Mouse (Mus musculus): Measurements from ENCODE around the gene Pms1.
"Not testable (repeated sequence)": the region's sequence is repeated elsewhere in the genome, so short reads cannot be mapped to it uniquely, and the experiment has no call there.

Gene Pms1

DNA sequence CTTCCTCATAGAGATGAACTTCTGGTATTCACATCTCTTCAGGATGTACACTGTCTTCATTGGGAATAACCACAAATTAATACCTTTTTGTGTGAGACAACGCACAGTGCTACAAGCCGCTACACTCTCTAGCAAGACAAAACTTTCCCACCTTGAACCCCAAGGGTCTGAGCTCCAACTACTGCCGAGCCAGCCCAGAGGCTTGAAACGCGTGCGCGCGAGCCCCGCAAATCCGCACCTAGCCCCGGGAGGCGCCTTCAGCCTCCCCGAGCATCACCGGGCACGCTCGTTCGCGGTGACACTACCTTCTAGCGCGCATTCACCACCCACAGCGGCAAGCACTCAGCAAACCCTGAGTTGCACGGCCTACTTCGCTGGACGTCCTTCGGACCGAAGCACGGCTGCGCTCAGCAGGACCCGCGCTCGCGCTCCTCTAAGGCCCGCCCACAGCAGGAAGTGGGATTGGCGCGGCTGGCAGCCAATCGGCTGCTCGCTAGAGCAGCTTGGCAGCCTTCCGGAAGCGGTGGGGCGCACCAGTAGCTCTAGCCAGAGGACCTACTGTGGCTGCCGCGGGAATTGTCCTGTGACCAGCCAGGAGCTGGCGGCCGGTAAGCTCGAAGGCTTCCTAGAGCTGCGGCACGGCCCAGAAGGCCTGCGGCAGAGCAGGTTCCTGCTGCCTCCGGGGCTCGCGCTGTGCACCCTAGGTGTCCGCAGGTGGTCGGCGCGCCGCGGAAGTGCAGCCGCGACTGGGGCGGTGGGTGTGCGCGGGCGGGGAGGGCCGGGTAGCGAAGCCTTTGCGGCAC, at the start of gene Pms1, which contains the start of the genes Ormdl1 and Gm28778:
Pms1 (minus strand) TSS at position 438 of the 803 bp plus-strand sequence.
Ormdl1 (plus strand) TSS at position 515 of the 803 bp plus-strand sequence.
Gm28778 (plus strand) TSS at position 531 of the 803 bp plus-strand sequence.
- peak; percentile 89 for DNase-seq (ENCODE audit: low spot score)

DNA sequence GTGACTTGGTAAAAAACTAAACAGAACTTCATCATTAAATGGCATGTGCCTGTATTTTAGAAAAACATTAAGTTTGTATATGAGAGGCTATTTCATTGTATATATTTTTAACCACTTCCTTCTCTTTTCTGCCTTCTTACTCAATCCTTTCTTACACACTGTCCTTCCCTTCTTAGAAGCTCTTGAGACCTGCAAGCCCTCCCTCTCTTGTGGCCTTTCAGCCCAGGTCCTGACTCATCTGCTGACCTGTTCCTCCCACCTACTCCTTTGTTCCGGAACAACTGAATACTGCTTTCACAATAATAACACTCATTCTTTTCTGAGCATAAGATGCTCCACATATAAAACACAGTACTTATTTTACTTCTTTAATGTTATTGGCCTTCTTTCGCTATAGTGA, 44.3 kb upstream of the Pms1 start:
- DNase-seq (ENCODE audit: low spot score): no peak

DNA sequence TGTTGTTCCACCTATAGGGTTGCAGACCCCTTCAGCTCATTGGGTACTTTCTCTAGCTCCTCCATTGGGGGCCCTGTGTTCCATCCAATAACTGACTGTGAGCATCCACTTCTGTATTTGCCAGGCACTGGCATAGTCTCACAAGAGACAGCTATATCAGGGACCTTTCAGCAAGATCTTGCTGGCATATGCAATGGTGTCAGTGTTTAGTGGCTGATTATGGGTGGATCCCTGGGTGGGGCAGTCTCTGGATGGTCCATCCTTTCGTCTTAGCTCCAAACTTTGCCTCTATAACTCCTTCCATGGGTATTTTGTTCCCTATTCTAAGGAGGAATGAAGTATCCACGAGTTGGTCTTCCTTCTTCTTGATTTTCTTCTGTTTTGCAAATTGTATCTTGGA, 40.6 kb upstream of the Pms1 start:
- not testable (repeated sequence) for DNase-seq (ENCODE audit: low spot score)

DNA sequence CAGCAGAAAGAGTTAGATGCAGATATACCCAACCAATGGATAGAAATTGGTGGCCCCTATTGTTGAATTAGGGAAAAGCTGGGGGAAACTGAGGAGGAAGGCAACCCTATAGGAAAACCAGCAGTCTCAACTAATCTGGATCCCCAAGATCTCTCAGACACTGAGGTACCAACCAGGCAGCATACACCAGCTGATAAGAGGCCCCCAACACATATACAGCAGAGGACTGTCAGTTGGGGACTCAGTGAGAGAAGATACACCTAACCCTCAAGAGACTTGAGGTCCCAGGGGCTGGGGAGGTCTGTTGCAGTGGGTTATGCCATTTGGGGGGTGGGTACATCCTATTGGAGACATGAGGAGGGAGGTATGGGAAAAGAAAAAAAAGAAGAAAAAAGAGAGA, 38.6 kb upstream of the Pms1 start:
- no peak for DNase-seq (ENCODE audit: low spot score)

DNA sequence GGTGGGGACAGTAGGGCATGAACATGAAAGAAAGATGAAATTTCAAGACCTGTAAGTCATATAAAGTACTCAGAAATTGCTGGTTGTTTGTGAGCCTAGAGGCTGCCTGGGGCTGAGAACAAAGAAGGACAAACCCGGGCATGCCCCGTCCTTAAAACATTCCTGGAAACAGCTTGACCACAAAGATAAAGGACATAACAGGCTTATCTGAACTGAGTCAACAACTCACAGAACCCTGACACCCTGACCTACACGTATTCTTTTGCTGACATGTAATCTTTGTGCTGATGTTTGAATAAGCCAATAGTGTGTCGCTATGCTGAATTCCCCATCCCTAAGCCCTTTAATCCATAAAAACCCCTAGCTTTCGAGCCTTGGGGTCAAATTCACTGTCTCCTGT, 36.7 kb upstream of the Pms1 start:
- DNase-seq (ENCODE audit: low spot score): not testable (repeated sequence)

DNA sequence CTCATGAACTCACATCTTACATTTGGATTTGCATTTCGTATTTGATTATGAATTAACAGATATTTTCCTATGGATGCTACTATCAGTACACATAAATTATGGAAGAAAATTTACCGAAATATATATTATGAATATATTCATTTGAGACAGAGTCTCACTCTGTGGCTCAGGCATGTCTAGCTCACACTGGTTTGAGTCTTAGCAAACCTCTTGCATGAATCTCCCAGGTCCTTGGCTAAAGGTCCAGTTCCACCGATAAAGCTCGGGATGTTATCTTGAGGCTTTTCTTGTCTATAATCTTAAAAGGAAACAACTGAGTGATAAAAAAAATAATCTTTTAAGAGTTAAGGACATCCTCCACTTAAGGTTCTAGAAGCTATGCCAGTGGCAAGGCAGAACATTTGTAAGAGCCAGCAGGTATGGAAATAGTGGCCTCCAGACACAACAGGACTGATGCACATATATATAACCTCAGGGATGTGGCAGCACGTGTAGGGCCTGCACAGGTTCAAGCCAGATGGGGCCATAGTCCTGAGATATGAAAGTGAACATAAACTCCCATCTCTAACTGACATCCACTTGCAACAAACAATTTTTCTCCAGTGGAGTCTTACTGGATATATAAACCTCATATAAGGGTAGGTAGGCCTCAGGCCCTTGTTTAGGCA, 28.1 kb upstream of the Pms1 start:
- DNase-seq (ENCODE audit: low spot score): no peak

DNA sequence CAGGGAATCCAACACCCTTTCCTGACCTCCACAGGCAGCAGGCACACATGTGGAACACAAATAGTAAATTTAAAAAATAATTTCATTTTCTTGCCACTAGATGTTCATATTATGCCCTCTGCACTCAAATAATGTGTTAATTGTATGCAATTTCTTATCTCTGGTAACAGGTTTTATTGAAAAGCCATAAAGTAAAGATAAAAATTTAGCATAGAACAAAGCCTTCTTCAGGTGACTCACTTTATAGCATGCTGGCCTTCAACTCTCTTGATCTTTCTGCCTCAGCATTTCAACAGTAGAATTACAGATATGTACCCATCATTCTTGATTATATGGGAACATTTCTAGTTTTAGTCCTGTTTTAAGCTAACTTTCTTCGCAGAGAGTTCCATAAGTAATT, 27.5 kb upstream of the Pms1 start:
- no peak for DNase-seq (ENCODE audit: low spot score)

DNA sequence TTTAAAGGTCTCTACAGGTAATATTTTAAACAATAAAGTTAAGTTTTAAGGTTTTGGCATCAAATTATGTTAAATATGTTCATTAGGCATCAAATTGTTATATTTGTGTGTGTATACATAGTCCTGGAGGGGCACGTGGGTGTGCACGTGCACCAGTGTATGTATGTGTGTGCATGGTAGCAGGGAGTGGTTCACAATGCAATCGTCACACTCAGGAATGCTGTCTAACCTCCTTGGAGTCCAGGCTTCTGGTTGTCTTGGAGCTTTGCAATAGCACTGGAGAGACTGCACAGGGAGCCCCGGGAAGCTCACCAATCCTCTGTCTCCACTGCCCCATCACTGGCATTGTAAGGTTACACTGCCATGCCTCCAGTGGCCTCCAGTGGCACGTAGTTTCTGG, 26.4 kb upstream of the Pms1 start:
- no peak for DNase-seq (ENCODE audit: low spot score)

DNA sequence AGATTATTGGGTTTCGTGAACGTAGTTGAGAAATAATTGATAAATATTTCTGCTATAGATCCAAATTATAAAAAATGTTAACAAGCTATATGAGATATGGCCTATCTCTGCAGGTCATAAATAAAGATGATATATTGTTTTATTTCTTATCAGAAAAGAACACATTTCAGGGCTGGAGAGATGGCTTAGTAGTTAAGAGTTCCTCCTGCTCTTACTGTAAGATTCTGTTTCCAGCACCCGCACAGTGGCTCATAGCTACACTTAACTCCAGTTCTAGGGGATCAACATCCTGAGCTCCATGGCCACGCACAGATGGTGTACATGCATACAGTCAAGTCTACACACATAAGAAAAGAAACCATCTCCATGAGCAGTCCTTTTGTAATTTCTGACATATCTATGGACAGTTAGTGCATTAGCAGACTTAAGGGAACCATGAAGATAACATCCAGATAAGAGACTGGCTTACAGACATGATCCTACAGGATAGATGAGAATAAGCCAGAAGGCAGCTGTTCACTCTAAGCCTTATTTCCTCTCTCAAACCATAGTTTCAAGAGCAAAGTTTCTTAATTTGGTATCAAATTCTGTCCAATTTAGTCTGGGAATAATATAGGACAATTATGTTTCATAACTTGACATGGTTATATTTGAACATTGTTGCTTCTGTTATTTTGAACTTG, 25.0 kb upstream of the Pms1 start:
- no peak for DNase-seq (ENCODE audit: low spot score)

DNA sequence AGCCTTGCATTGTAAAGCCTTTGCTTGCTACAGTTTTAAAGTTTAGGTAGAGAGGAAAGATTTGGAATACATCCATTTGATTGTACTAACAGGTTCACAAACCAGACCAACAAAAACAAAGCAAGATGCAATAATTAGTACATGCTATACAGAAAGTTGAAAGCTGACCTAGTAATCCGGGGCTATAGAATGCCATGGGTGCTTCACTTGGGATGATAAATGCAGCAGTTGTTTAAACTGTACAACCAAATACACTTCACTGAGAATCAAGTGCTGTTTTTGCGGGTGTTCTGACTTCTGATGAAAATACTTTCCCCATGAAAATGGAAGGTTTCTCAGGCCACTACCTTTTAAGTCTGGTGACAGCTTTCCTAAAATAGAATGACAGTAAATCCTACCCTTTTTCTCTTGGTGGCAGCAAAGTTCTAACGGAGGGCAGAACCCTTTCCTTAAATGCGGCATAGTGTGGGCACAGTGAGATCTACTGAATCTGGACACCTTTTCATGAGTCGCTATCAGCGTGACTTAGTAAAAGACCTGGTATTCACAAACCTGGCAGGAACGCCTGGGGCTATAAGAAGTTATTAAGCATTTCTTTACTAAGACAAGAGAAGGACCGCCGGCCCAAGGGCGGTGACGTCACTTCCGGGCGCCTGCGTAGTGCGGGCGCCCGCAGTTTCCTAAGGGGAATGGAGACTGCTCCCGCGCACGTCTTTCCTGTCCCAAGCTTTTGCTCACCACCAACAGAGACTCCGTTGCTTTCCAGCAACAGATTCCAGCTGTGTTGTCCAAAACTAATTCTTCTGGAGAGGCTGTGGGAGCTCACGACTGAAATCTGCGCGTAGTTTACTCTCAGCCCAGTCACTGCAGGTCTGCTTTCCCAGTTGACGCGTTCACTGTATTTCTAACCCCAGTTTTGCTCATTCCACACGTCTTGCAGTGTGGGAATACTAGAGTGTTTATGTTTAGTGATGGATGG, 16.5 kb upstream of the Pms1 start, which contains the start of gene Osgepl1:
Osgepl1 (plus strand) TSS at position 636 of the 979 bp plus-strand sequence.
- DNase-seq (ENCODE audit: low spot score): peak; percentile 83

DNA sequence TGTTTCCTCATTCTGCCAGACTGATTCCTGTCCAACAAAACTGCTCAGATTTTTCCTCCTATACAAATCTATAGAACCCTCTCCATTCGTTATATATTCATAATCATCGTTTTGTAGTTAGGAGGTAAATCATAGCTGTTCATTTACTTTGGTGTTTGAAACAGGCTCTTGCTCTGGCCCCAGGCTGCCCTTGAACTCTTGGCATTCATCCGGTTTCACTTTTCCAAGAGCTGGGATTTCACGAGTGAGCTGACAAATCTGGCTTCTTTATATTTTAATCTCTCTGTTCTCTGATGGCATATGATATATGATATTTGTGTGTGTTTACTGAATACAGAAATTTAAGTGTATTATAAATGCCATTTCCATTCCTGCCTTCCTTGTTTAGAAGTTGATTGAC, 3.7 kb upstream of the Pms1 start:
- DNase-seq (ENCODE audit: low spot score): no peak

DNA sequence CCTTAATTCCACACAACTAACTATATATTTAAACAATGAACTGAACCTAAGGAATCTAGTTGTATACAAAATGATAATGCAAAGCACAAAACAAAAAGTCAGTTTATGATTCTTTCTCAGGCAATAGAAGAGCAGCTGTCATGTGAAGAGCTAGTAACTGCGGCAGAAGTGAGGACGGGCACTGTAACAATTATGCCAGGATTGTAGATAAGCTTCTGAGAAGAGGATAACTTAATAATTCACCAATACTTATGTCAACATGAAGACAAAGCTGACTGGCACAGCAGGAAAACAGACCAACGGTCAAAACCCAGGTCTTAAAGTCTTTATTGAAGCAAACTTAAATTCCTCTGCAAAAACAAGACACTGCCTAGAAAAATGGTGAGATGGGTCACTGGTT, 5.6 kb downstream of the Pms1 start:
- no peak for DNase-seq (ENCODE audit: low spot score)

DNA sequence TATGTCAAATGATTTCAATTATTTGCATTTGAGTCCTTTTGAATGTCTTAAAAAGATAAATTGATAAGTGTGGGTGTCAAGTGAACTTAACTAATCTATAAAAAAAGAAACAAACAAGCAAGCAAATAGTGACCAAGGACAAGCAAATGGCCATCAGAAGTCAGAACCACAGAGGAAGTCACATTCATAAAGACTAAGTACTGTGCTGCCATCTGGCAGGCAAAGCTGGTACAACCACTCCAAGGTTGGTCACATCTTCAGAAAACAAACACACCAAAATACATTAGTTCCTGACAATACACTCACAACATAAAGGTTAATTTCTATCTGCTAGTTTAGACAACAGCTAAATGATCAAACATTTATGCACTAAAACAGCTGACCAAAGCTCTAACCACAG, 24.2 kb downstream of the Pms1 start:
- DNase-seq (ENCODE audit: low spot score): no peak

DNA sequence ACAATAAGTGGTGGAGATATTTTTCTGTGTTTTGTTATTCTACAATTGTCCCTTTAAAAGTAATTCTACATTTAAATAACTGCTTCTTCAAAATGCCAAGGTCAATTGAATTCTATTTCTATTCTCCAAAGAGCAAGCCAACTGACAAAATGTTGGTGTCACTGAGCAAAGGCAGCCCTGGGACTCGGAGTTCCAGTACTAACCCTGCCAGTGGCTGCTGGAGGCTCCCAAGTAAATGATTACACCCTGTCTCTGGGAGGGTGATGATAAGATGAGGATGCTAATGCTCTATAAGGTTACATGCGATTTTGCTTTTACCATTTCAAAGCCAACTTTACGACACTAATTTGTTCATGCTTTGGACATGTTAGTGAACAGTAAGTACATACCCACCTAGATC, 26.9 kb downstream of the Pms1 start:
- DNase-seq (ENCODE audit: low spot score): no peak

DNA sequence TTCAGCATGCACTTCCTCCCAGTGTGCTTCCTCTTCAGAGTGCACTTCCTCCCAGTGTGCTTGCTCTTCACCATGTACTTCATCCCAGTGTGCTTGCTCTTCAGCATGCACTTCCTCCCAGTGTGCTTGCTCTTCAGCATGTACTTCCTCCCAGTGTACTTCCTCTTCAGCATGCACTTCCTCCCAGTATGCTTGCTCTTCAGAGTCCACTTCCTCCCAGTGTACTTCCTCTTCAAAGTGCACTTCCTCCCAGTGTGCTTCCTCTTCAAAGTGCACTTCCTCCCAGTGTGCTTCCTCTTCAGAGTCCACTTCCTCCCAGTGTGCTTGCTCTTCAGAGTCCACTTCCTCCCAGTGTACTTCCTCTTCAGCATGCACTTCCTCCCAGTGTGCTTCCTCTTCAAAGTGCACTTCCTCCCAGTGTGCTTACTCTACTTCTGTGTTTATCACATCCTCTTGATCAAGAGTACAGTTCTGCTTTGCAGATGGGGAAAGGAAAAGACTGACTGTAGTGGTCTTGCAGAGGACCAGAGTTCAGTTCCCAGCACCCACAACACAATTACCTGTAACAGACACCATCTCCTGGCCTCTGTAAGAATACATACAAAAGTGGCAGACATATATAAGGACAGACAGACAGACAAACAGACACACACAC, 31.7 kb downstream of the Pms1 start:
- DNase-seq (ENCODE audit: low spot score): not testable (repeated sequence)

DNA sequence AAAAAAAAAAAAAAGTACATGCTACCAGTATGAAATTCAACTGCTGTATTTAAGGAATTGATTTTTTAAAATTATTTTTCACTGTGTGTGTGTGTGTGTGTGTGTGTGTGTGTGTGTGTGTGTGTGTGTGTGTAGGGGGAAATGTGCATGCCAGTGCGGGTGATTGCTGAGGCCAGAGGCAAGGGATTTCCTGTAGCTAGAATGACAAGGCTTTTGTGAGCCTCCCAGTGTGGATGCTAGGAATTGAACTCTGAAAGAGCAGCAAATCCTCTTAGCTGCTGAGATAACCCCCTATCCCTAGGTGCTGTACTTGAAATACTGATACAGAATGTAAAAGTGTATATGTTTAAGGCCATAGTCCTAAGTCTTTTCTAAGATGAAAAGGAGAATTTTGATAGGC, 70.8 kb downstream of the Pms1 start:
- DNase-seq (ENCODE audit: low spot score): no peak

DNA sequence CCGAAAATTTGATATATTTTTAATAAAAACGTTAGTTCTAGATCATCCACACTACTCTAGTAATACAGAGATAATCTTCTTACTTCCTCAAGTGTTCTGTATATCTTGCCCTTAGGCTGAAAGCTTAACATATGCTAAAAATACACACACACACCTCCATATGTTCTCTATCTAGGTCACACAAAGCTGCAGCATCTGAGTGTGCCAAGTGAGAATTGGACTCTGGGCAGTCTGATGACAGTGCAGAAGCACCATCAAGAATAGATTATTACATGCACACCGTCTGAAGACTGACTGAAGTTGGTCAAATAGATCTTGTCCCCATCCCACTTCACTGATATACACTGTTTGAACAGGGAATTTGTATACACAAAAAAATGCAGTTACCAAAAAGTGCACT, 71.2 kb downstream of the Pms1 start:
- DNase-seq (ENCODE audit: low spot score): no peak

DNA sequence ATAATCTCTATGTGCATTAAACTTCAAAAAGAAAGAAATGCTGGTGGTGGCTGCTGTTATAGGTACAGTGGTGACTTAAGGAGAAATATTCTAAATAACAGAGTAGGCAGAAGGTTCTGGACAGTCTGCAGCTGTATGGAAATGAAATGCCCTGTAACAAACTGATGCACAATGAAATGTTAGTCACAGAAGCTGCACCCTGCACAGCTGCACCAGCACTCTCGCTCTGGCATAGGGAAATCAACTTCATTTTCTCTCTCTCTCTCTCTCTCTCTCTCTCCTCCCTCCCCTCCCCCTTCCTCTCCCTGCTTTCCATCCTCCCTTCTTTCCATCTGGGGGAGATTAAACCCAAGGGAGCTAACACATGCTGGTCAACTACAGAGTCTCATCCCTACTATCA, 72.0 kb downstream of the Pms1 start:
- DNase-seq (ENCODE audit: low spot score): no peak

DNA sequence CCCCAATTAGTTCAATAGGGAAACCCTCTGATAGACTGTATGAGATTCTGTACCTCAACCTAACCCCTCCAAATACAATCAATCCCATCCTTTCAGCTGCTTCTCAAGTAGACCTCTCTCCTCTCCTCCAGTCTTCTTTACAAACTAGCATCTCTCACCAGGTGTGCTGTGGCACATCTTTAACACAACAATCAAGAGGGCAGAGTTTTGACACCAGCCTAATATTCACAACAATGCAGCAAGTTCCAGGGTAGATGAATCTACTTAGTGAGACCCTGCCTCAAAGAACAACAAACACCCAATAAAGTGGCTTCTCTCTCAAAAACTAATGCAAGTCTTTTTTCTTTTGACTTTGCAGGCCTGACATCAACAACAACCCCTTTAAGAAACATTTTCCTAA, 86.7 kb downstream of the Pms1 start:
- DNase-seq (ENCODE audit: low spot score): no peak

DNA sequence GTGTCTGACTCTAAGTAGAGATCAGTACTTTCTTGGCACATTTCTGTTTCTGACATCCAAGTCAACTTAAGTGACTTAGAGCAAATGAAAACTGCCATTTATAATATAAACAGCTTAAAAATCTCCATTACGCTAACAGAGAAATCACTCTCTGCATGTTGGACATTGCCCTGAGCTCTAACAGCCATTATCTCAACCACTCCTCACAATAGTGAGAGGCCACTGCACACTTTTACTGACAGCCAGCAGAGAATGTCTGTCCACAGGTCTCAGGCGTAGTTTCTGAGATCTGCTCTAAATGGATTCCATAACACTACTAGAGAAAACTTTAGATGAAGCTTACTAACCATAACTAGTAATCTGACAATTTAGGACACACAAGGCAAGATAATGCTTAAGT, 92.9 kb downstream of the Pms1 start:
- no peak for DNase-seq (ENCODE audit: low spot score)

DNA sequence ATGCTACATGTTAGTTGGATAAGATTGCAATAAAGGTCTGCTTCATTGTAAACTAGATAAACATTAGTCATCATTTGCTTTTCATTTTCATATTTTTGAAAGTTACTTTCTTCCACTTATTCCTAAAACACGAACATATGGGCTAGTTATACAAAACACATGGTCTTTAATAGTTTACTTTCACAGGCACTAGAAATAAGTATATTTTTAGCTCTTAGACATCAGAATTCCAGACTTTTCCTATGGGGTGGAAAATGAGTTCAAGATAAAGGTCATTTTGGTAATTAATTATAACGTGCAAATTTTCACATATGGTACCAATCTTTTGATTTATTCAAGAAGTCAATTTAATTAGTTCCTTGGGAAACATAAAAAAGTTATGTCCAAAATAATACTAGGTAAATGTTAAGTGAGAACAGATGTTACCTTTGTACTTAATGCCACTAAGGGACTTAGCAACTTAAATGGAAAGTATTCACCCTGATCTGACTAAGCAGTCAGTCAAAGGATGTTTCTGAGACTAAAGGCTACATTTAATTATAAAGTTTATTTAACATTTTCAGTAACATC, 95.1 kb downstream of the Pms1 start:
- no peak for DNase-seq (ENCODE audit: low spot score)

All from c-Kit-positive CD71-positive TER-119-positive erythroid progenitor cells, embryonic 14.5 days (primary cell).